Mouse (Mus musculus) lung, adult 2 months (tissue): Measurements from ENCODE around the gene Hoxd9.

Experiments
- CTCF ChIP-seq: fragments of 200-500 bp; IDR thresholded peaks from 2 replicates; pipeline ENCODE4 v1.5.1; 2011; ENCODE audit warnings: mild to moderate bottlenecking, low read length, control low read depth; ENCODE audit not compliant: insufficient read depth
- POLR2A ChIP-seq: fragments of 200-500 bp; IDR thresholded peaks from 2 replicates; pipeline ENCODE4 v1.6.1; 2011; ENCODE audit warnings: low read depth, mild to moderate bottlenecking, control low read depth, low read length, borderline replicate concordance; ENCODE audit errors: extremely low read depth

DNA sequence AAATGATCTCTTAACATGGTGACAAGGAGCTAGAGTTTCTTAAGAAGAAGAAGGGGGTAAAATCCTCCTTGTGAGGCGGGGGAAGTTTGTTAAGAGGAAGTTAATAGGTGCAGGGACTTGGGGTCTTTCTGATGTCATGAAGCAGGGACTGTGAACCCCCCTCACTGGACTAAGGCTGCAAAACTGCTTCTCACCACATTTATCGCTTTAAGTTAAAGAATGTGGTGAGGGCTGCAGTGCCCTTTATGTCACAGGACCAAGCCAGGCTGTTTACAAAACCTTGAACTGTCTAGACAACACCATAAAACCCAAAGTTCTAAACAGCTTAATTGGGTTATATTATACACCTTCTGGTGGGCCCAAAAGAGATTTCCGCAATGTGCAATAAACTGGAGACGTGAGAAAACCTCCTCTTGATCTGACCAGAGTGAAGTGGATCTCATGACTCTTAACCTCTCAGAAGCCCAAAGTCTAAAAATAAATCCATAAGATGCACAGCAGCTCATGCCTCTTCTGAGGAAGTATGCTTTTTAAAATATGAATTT is 12.4 kb upstream of the Hoxd9 start:
- TF ChIP-seq POLR2A, result no peak
- no peak for TF ChIP-seq CTCF
